Mouse (Mus musculus) bone marrow, adult 2 months (tissue): ENCODE measurements around the gene Grm5. TPM values are rescaled to one million over a fixed set of nuclear protein-coding genes. Genes with fewer than 3 reads are reported as not detected.

Source experiments
- H3K27ac ChIP-seq: fragments of 200-500 bp; 2 replicates; pipeline ENCODE4 v1.5.1; 2012; ENCODE audit warnings: low read depth, mild to moderate bottlenecking, control low read depth, inconsistent platforms, low read length; ENCODE audit not compliant: control insufficient read depth, poor library complexity, insufficient read depth
- H3K4me1 ChIP-seq: fragments of 200-500 bp; 2 replicates; pipeline ENCODE4 v1.6.1; 2011; ENCODE audit warnings: low read length; ENCODE audit not compliant: control insufficient read depth, insufficient read depth
- H3K4me3 ChIP-seq: fragments of 200-500 bp; replicated peaks from 2 replicates; pipeline ENCODE3; 2011; ENCODE audit warnings: mild to moderate bottlenecking, low read depth, low read length, control low read depth; ENCODE audit not compliant: control insufficient read depth
- CTCF ChIP-seq: fragments of 200-500 bp; IDR thresholded peaks from 2 replicates; pipeline ENCODE4 v1.5.1; 2011; ENCODE audit warnings: low read length, control low read depth; ENCODE audit not compliant: control insufficient read depth, insufficient read depth
- POLR2A ChIP-seq: fragments of 200-500 bp; IDR thresholded peaks from 2 replicates; pipeline ENCODE4 v1.6.1; 2011; ENCODE audit warnings: low read depth, mild to moderate bottlenecking, control low read depth, low read length, borderline replicate concordance; ENCODE audit not compliant: control insufficient read depth
- WGBS: fragments of 180-500 bp; shearing (Covaris S2); methylation state at CpG from one replicate; pipeline ENCODE4 v1.1.7; 2018; 5-methylcytosine and 5-hydroxymethylcytosine counted together
- polyA plus RNA-seq: library from polyadenylated mRNA; stranded (reverse); fragments of >200 nt; gene quantifications from 2 replicates; pipeline ENCODE4 v1.2.4, GENCODE M21; 2011; ENCODE audit warnings: low replicate concordance; ENCODE audit not compliant: missing spikeins, insufficient read depth, insufficient read length

Gene Grm5
- polyA plus RNA-seq, 1 experiment = not detected

GRCm38 (mm10) chr7:88054224-88054938 lies 470.4 kb downstream of the Grm5 start:
- TF ChIP-seq CTCF (no peak), POLR2A (no peak)
- Histone ChIP-seq H3K27ac (no peak overlapping the region), H3K4me1 (no peaks in the 10 kb centered on the region), H3K4me3 (no peak overlapping the region)
- WGBS = 50% methylated on average over 1 of the region's 1 CpGs

- Histone ChIP-seq H3K27ac (no peak overlapping the region), H3K4me1 (no peaks in the 10 kb centered on the region), H3K4me3 (no peak overlapping the region)
- 93% methylated on average over 2 of the region's 2 CpGs for WGBS
- TF ChIP-seq POLR2A (no peak), CTCF (no peak)
Observed at GRCm38 (mm10) chr7:88056438-88056837, 472.5 kb downstream of the Grm5 start.

DNA sequence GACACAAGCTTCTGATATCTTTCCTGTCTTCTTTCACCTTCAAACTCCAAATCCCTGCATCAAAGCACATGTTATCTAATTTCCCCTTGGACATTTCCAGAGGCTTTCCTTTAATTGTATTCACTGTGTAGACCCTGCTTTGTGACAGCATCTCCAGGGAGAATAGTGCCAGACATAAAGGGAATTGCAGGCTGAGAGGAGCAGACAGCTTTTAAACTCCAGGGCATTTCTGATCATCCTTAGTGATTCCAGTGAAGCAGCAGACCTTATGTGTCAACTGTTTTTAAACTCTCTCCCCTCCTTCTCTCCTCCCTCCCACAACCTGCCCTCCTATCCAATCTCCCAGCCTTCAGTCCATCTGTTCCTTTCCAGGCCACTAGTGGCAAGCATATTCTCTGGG lies 507.1 kb downstream of the Grm5 start:
- Histone ChIP-seq H3K4me1 (no peaks in the 10 kb centered on the region), H3K27ac (no peak overlapping the region), H3K4me3 (no peak overlapping the region)
- TF ChIP-seq CTCF (no peak), POLR2A (no peak)

DNA sequence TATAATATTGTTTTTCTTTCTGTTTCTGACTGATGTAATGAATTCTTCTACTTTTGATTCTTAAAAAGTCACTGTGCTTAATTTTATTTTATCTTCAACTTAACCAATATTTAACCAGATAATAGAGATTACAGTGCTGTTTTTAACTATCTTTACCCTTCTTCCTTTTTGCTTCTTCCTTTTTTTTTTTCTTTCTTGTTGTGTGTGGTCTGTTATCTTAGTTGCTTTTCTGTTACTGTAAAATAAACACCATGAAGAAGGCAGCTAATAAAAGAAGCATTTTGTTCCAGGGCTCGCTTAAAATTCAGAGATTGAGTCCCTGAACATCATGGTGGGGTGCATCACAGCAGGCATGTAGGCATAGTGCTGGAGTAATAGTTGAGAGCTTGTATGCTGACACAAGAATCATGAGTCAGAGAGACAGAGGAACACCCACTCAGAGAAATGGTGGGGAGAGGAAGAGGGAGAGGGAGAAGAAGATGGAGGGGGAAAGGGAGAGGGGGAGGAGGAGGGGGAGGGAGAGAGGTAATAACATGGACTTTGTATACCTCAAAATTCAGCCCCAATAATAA lies 512.7 kb downstream of the Grm5 start:
- WGBS = 31% methylated on average over 1 of the region's 1 CpGs
- Histone ChIP-seq H3K4me3 (no peak overlapping the region), H3K4me1 (no peaks in the 10 kb centered on the region), H3K27ac (no peak overlapping the region)
- TF ChIP-seq CTCF (no peak), POLR2A (no peak)

- 0% methylated on average over 1 of the region's 1 CpGs for WGBS
- TF ChIP-seq CTCF (peak; percentile 70), POLR2A (no peak)
- Histone ChIP-seq H3K27ac (no peak overlapping the region), H3K4me1 (no peaks in the 10 kb centered on the region), H3K4me3 (no peak overlapping the region)
Observed at GRCm38 (mm10) chr7:88097715-88098114, 513.7 kb downstream of the Grm5 start.

DNA sequence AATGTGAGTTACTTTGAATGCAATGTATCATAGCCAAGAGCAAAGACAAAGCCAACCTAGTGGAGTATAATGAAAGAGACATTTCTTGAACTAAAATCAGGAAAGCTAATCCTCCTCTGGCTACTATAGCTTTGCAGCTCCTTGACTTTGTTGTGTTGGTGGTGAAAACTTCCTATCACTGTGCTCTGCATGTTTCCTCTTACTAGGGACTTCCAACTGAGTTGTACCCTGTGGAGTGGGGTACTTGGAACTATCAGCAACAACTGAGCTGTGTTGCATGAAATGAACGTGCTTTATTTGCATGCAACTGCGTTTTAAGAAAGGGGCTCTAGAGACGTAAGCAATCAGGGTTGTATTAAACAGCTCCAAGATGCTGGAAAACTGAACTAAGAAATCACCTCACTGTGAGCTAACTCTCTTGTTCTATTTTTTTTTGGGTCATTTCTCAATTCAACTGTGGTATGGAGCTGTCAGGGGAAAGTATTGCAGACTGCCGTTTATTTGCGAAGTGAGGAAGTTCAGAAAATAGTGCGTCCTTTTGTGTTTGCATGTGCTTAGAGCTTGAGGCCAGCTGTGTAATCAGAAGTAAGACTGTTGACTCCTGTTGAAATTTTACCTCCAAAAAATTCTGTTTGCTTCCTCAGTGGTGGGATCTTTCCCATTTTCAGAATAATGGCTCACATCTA lies 532.9 kb downstream of the Grm5 start:
- Histone ChIP-seq H3K27ac (no peak overlapping the region), H3K4me3 (no peak overlapping the region), H3K4me1 (no peaks in the 10 kb centered on the region)
- TF ChIP-seq CTCF (no peak), POLR2A (no peak)
- 32% methylated on average over 6 of the region's 6 CpGs for WGBS

- Histone ChIP-seq H3K4me1 (no peaks in the 10 kb centered on the region), H3K4me3 (no peak overlapping the region), H3K27ac (no peak overlapping the region)
- TF ChIP-seq POLR2A (no peak), CTCF (no peak)
- 73% methylated on average over 8 of the region's 8 CpGs for WGBS
Observed at GRCm38 (mm10) chr7:88128080-88128848, 544.3 kb downstream of the Grm5 start.

DNA sequence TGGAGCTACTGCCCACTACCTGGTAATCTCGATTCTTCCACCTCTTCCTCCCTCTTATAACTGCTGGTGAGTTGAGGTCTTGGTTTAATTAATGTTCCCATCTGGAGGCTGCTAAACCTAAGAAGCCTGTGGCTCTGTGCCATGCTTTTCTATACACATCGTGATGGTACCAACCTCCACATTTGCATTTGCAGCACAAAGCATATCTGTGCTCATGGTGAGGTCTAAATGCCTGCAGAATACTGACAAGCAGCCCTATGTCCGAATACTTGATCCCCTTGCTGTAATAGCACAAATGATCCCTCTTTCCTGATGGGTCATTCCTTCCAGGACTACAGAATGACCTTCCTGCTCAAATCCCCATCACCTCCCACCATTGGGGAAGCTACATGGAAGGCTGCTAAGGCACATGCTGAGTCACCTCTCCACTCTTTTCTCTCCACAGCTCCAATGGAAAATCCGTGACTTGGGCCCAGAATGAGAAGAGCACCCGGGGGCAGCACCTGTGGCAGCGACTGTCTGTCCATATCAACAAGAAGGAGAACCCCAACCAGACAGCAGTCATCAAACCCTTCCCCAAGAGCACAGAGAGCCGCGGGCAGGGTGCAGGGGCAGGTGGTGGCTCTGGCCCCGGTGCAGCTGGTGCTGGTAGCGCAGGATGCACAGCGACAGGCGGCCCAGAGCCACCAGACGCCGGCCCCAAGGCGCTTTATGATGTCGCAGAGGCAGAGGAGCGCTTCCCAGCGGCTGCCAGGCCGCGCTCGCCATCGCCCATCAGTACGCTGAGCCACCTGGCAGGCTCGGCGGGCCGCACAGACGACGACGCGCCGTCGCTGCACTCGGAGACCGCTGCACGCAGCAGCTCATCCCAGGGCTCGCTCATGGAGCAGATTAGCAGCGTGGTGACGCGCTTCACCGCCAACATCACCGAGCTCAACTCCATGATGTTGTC lies 545.8 kb downstream of the Grm5 start:
- H3K27ac ChIP-seq = no peak overlapping the region
- no peak overlapping the region for H3K4me3 ChIP-seq
- TF ChIP-seq POLR2A (no peak), CTCF (no peak)
- WGBS = 14% methylated on average over 41 of the region's 41 CpGs
- H3K4me1 ChIP-seq = no peaks in the 10 kb centered on the region
